Mouse (Mus musculus): ENCODE data around the gene Enc1.

The Enc1 gene

GRCm38 (mm10) chr13:97240965-97241786 is at the start of gene Enc1:
Enc1 (plus strand) TSS chr13:97241105.
- peak; percentile 46 to 58 for DNase-seq

GRCm38 (mm10) chr13:97192649-97193048 is 48.3 kb upstream of the Enc1 start:
- DNase-seq, result no peak

- DNase-seq, result peak; percentile 75 to 77
Observed at GRCm38 (mm10) chr13:97193420-97193819, 47.5 kb upstream of the Enc1 start.

- no peak for DNase-seq
Observed at GRCm38 (mm10) chr13:97196186-97196924, 44.5 kb upstream of the Enc1 start.

- DNase-seq, result no peak
Observed at GRCm38 (mm10) chr13:97196925-97197218, 44.0 kb upstream of the Enc1 start.

- DNase-seq, result peak; percentile 79 to 84
Observed at GRCm38 (mm10) chr13:97197932-97198562, 42.9 kb upstream of the Enc1 start, which contains the start of gene Hexb. Hexb (minus strand) TSS chr13:97198357.

- no peak for DNase-seq
Observed at GRCm38 (mm10) chr13:97199123-97199522, 41.8 kb upstream of the Enc1 start.

GRCm38 (mm10) chr13:97201076-97201475 is 39.8 kb upstream of the Enc1 start:
- no peak for DNase-seq

GRCm38 (mm10) chr13:97201896-97202295 is 39.0 kb upstream of the Enc1 start:
- DNase-seq, result no peak

GRCm38 (mm10) chr13:97205052-97205701 is 35.7 kb upstream of the Enc1 start:
- peak; percentile 72 to 80 for DNase-seq

- DNase-seq, result no peak
Observed at GRCm38 (mm10) chr13:97206046-97206445, 34.9 kb upstream of the Enc1 start.

- no peak for DNase-seq
Observed at GRCm38 (mm10) chr13:97207472-97208111, 33.3 kb upstream of the Enc1 start.

- no peak for DNase-seq
Observed at GRCm38 (mm10) chr13:97208112-97208478, 32.8 kb upstream of the Enc1 start.

- no peak for DNase-seq
Observed at GRCm38 (mm10) chr13:97208500-97209010, 32.4 kb upstream of the Enc1 start.

- no peak for DNase-seq
Observed at GRCm38 (mm10) chr13:97214583-97215268, 26.2 kb upstream of the Enc1 start.

- no peak for DNase-seq
Observed at GRCm38 (mm10) chr13:97215563-97215962, 25.3 kb upstream of the Enc1 start.

- no peak for DNase-seq
Observed at GRCm38 (mm10) chr13:97216196-97216595, 24.7 kb upstream of the Enc1 start.

- no peak for DNase-seq
Observed at GRCm38 (mm10) chr13:97220022-97220421, 20.9 kb upstream of the Enc1 start.

GRCm38 (mm10) chr13:97223856-97224255 is 17.0 kb upstream of the Enc1 start:
- no peak for DNase-seq

GRCm38 (mm10) chr13:97224341-97224982 is 16.4 kb upstream of the Enc1 start:
- no peak for DNase-seq

- no peak for DNase-seq
Observed at GRCm38 (mm10) chr13:97225130-97225529, 15.8 kb upstream of the Enc1 start.
